Mouse (Mus musculus) testis, adult 2 months (tissue): ENCODE measurements at regions not wholly inside any gene's neighbourhood (a gene's known extent, or its start where the extent isn't known, plus 50 kb on each side); places are given as distances from the start of the nearest gene placed in this dataset.

Experiments
- H3K27ac ChIP-seq: fragments of 200-500 bp; 2 replicates; pipeline ENCODE4 v1.5.1; 2012; ENCODE audit warnings: low read depth, low read length; ENCODE audit not compliant: control insufficient read depth, insufficient read depth
- H3K27me3 ChIP-seq: fragments of 200-500 bp; 2 replicates; pipeline ENCODE4 v1.6.1; 2012; ENCODE audit warnings: mild to moderate bottlenecking, low read length, moderate library complexity; ENCODE audit not compliant: control insufficient read depth, insufficient read depth
- H3K36me3 ChIP-seq: fragments of 200-500 bp; 2 replicates; pipeline ENCODE4 v1.6.1; 2012; ENCODE audit warnings: mild to moderate bottlenecking, low read length; ENCODE audit not compliant: control insufficient read depth, insufficient read depth
- H3K4me1 ChIP-seq: fragments of 200-500 bp; 2 replicates; pipeline ENCODE4 v1.6.1; 2012; ENCODE audit warnings: low read length; ENCODE audit not compliant: control insufficient read depth, insufficient read depth
- H3K4me3 ChIP-seq: fragments of 200-500 bp; 2 replicates; pipeline ENCODE4 v1.5.1; 2012; ENCODE audit warnings: low read depth, mild to moderate bottlenecking, low read length, moderate library complexity, mixed read lengths; ENCODE audit not compliant: control insufficient read depth
- CTCF ChIP-seq: fragments of 200-500 bp; IDR thresholded peaks from 2 replicates; pipeline ENCODE4 v1.5.1; 2012; ENCODE audit warnings: low read depth, mild to moderate bottlenecking, inconsistent platforms, low read length, moderate library complexity; ENCODE audit not compliant: control insufficient read depth, insufficient read depth, insufficient replicate concordance
- POLR2A ChIP-seq: fragments of 200-500 bp; IDR thresholded peaks from 2 replicates; pipeline ENCODE4 v1.6.1; 2012; ENCODE audit warnings: low read depth, mild to moderate bottlenecking, inconsistent platforms, low read length, moderate library complexity; ENCODE audit not compliant: control insufficient read depth

GRCm38 (mm10) chr7:70589713-70590112 is 223.2 kb upstream of the Nr2f2 start:
- no peaks in the 10 kb centered on the region for H3K36me3 ChIP-seq
- no peaks in the 10 kb centered on the region for H3K4me1 ChIP-seq
- no peak overlapping the region for H3K4me3 ChIP-seq
- H3K27me3 ChIP-seq: no peaks in the 10 kb centered on the region
- TF ChIP-seq POLR2A: no peak
- TF ChIP-seq CTCF: no peak
- no peak overlapping the region for H3K27ac ChIP-seq

DNA sequence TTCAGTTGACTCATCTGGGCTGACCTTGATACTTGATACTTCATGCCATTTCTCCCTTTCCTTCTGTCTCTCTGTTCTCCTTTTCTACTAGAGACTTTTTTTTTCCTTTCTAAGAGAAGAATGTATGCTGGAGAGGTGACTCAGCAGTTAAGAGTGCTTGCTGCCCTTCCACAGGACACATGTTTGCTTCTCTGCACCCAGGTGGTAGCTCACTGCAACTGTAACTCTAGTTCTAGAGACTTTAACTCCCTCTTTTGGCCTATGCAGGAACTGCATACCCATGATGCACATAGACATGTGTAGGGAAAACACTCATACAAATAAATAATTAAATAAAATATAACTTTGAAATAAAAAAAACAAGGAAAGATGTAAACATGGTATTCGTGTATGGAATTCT is 221.5 kb upstream of the Nr2f2 start:
- Histone ChIP-seq H3K27me3 (no peaks in the 10 kb centered on the region), H3K27ac (no peak overlapping the region), H3K4me1 (no peaks in the 10 kb centered on the region), H3K4me3 (no peak overlapping the region), H3K36me3 (no peaks in the 10 kb centered on the region)
- TF ChIP-seq POLR2A (no peak), CTCF (no peak)

GRCm38 (mm10) chr7:70584480-70584879 is 217.9 kb upstream of the Nr2f2 start:
- TF ChIP-seq CTCF: no peak
- no peak for TF ChIP-seq POLR2A
- Histone ChIP-seq H3K27ac (no peak overlapping the region), H3K4me3 (no peak overlapping the region), H3K27me3 (no peaks in the 10 kb centered on the region), H3K36me3 (no peaks in the 10 kb centered on the region), H3K4me1 (no peaks in the 10 kb centered on the region)

DNA sequence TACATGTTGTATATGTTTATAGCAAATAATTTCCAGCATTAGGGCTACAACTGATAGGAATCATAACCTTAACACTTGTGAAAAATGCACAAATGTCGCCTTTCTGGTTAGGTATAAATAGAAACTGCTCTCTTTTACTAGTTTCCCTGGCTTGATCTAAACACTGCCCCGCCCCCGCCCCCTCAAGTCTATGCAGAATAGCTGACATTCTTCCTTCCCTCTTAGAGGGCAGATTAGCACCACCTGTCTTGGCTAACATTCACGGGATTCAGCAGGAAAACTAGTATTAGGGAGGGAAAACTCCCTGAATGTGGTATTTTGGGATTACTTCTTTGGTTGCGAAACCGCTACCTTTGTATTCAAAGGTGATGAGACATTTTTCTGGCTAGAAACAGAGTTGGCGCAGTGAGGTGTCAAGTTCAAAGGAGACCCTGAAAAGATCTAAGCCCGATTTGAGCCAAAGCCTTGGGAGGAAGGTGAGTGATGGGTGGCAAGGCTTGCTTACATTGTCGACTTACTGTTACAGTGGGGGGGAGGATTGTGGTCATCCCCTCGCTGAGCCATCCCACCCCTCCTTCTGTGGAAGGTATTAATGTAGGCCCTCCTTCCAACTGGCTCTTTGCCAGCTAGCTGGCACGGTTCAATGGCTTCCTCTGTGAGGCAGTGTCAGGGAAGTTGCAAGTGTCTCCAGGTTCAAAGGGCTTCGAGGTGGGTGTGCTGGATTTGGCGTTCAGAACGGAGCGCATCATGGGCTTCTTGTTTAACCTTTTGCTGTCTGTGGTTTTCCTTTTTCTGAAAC is 209.8 kb upstream of the Nr2f2 start:
- no peak for TF ChIP-seq POLR2A
- TF ChIP-seq CTCF: no peak
- Histone ChIP-seq H3K4me1 (no peaks in the 10 kb centered on the region), H3K27ac (no peak overlapping the region)

GRCm38 (mm10) chr7:70575614-70576013 is 209.1 kb upstream of the Nr2f2 start:
- H3K36me3 ChIP-seq: no peaks in the 10 kb centered on the region
- H3K4me3 ChIP-seq: no peak overlapping the region
- H3K4me1 ChIP-seq: no peaks in the 10 kb centered on the region
- TF ChIP-seq POLR2A: no peak
- no peak for TF ChIP-seq CTCF
- H3K27ac ChIP-seq: no peak overlapping the region
- no peaks in the 10 kb centered on the region for H3K27me3 ChIP-seq

More for the DNA sequence above, 209.8 kb upstream of the Nr2f2 start:
- Histone ChIP-seq H3K27me3 (no peaks in the 10 kb centered on the region), H3K36me3 (no peaks in the 10 kb centered on the region), H3K4me3 (no peak overlapping the region)

- no peak for TF ChIP-seq CTCF
- TF ChIP-seq POLR2A: no peak
- no peak overlapping the region for H3K4me3 ChIP-seq
- no peaks in the 10 kb centered on the region for H3K36me3 ChIP-seq
- no peaks in the 10 kb centered on the region for H3K27me3 ChIP-seq
- no peak overlapping the region for H3K27ac ChIP-seq
- no peaks in the 10 kb centered on the region for H3K4me1 ChIP-seq
These were observed 207.7 kb upstream of the Nr2f2 start for GRCm38 (mm10) chr7:70574194-70574593.

GRCm38 (mm10) chr7:70565034-70565433 is 198.5 kb upstream of the Nr2f2 start:
- Histone ChIP-seq H3K4me3 (no peak overlapping the region), H3K4me1 (no peaks in the 10 kb centered on the region), H3K36me3 (no peaks in the 10 kb centered on the region), H3K27me3 (no peaks in the 10 kb centered on the region), H3K27ac (no peak overlapping the region)
- TF ChIP-seq POLR2A: no peak
- TF ChIP-seq CTCF: no peak

- Histone ChIP-seq H3K27me3 (no peaks in the 10 kb centered on the region), H3K27ac (no peak overlapping the region), H3K4me1 (no peaks in the 10 kb centered on the region), H3K4me3 (no peak overlapping the region), H3K36me3 (no peaks in the 10 kb centered on the region)
- TF ChIP-seq POLR2A: no peak
- no peak for TF ChIP-seq CTCF
These were observed 182.5 kb upstream of the Nr2f2 start for GRCm38 (mm10) chr7:70548936-70549450.
